Mouse (Mus musculus) monocyte, adult 5-6 weeks (primary cell): ENCODE results near the gene Ankrd63. TPM values are rescaled to one million over a fixed set of nuclear protein-coding genes. Genes with fewer than 3 reads are reported as not detected.
"Not testable (repeated sequence)": the region's sequence is repeated elsewhere in the genome, so short reads cannot be mapped to it uniquely, and the experiment has no call there.

Experiments used
- ATAC-seq: fragments of 153-309, 156-312 bp; replicated peaks from 2 replicates; pipeline ENCODE4 v1.8.0; 2017; ENCODE audit warnings: mild to moderate bottlenecking; ENCODE audit not compliant: low TSS enrichment, insufficient number of reproducible peaks, severe bottlenecking, poor library complexity, low FRiP score
- total RNA-seq: library from RNA; stranded (forward); fragments of 200-1000, 200-491, 200-594 nt; gene quantifications from 3 replicates; pipeline ENCODE4 v1.2.3, GENCODE M21; 2017

The Ankrd63 gene
- total RNA-seq, 1 experiment from 2014 or later, result not detected

DNA sequence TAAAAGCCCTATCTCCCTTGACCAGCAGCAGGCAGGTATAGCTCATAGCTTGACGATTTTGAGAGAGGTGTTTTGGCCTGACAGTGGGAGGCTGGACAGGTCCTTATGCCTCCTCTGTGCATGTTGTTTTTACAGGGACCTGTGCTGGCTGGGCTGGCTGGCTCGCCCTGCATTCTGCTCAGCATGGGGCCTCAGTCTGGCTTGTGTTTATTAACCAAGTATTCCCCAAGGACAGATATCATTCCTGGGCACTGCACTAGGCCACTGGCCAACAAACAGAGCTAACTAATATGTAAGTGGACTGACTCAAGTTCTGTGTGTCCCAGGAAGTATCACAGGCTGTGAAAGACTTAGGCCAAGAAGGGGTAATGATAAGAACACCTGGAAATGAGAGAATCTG, 34.0 kb downstream of the Ankrd63 start:
- no peak for ATAC-seq

DNA sequence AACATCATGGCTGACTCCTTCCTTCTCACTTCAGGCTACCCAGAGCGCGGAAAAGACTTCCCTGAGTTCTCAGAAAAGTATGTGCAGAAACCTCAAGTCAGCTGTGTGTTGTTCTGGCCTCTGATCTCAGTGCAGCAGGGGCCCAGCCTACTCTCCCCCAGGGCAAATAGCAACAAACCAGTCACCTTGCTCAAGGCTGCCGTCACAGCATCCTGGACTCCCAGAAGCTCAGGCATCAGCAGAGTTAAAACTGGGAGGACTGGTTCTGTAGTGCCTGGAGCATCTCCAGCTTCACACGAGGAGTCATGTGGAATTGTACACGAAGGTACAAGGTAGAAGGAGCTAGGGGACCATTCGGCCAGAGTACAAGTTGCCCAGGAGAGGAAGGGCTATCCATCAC, 34.5 kb downstream of the Ankrd63 start:
- no peak for ATAC-seq

DNA sequence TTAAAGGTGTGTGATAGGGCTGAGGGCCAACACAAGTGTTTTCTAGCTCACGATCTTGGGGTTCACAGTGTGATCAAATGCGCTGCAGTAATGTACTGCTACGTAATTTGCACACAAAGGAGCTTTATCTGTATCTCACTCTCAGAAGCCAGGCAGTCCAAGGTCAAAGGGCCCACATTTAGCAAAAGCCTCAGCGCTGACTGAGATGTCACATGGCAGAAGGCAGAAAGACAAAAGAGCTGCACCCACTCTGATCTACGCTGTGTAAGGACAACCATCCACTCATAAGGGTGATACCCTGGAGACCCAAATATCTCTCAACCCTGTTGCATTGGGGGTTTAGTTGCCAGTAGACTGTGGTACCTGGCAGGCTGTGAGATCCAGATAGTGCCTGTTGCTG, 36.6 kb downstream of the Ankrd63 start:
- ATAC-seq, result no peak

DNA sequence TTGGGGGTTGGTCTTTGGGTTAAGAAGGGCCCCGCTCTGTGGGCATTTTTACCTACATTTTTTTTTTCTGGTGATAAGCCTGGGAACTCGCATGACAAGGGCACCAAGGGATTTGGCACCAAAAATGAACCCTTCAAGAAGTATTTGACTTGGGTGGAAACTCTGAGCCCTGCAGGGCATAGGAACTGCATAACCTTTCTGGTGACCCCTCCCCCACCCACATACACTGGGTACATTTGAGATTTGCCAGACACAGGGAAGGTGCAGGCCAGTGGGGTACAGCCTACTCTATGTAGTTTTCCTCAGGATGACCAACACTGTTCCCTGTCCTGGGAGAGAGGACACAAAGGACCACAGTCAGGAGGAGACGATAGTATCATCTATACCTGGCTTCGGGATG, 38.1 kb downstream of the Ankrd63 start:
- ATAC-seq, result no peak

DNA sequence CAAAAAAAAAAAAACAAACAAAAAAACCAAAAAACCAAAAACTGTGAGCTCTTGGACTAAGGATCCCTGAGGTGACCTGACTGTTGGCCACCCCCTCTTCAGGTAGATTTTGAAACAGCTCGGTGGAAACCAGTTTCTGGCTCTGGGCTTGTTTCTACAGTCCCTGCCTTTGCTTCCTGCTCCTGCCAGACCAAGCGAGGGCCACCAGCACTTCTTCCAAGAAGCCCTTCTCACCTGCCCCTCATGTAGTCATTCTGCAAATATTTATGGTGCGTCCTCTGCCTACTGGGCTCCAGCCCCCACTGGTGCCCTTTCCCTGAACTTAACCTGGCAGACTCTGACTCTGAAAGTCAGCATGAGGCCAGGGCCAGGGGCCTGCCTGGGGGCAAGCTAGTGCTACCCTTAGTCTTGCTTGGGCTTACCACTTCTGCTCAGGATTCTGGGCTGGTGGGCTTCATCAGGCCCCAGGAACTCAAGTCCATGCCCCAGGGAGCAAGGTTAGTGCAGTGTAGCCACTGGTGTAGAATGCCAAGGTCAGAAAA, 38.7 kb downstream of the Ankrd63 start:
- no peak for ATAC-seq

DNA sequence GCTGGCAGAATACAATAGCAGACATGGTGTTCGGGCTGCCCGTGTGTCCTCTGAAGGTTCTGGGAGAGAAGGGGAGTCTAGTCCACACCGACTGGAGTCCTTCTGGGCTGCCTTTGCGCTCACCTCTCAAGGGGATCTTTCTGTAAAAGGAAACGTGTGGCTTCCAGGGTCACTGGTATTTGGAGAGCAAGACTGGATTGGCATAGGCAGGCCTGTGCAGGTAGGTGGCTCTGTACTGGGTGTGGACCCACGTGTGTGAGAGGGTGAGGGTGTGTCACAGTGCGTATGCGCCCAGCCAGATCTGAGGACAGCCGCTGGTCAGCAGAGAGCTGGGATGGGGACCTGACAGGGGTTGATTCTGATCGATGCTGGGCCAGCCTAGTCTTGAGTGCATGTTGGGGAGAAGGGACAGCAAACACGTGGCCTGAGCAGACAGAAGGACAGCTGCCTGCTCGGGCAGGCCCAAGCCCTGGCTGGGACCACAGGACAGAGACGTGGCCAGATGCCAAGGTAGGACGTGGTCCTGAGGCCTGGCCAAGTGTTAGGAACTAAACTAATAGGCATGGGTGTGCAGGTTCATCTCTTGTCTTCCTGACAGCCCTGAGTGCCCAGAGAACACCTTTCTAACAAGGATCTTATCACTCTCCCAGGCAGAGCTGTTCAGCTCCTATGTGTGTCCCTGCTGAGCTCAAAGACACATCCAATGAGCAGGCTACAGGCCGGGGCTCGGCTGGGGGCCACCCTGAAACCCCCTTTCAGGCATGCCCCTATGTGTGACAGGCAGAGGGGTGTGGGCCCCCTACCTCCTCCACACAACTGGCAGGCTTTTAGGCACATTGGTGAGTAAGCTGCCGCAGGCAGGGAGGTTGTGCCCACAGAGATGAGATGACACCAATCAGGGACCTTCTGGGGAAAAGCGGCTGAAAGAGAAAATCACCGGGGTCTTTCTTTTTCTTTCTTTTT, 39.7 kb downstream of the Ankrd63 start:
- ATAC-seq, result no peak

DNA sequence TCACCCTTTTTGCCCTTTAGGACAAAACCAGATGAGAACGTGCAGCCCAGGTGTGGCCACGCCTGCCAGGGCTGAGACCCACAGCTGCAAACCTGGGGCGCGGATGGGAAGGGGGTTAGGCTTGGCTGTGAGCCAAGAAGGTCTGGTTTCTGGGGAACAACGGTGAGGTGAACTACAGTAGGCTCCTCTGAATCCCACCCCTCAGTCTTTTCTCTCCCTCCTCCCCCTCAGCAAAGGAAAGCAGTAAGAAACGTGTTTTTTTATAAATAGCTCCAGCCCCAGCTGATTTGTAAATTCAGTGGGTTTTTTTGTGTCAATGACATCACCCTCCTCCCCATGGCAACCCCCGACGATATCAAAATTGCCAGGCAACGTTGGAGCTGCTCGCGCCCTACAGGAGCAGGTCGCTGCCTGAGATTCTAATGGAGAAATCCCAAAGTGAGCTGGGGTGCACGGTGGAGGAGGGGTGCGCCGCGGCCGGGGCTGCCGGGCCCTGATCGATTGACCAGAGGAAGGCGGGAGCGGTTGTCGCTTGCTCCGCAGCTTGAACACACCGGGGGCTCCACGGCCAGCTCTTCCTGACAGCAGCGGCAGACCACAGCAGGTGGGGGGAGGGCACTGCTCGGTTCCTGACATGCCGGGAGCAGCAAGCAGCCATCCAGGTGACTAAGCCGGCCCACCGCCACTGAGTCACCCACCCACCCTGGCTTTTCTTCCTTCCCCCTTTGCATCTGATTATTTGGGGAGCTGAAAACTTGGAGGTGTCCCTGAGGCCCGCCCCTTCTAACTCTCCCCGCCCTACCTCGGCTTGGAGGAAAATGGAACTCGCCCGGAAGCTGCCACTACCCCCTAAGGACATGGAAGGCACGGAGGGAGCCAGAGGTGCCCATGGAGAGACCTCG, 40.6 kb downstream of the Ankrd63 start, which contains the start of gene Pak6:
Gene Pak6 (plus strand): TSS at position 402 of the 902 bp plus-strand sequence.
- ATAC-seq, result no peak

DNA sequence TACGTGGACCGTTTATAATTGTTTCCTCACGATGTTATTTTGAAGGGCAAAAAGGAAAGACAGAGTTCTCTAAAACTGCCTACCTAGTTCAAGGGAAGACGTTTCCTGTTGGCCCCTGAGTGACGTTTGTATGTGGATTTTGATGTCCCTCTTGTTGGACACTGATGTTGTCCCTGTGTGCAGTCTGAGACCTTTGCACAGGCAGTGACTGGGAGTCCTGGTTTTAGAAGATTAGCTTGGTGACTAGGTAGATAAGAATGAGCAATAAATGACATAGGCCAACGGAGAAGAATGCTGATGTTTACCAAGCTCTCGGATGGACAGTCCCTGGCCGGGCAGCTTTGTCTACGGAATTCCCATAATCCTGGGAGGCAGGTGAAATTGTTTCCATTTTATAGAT, 41.9 kb downstream of the Ankrd63 start:
- no peak for ATAC-seq

DNA sequence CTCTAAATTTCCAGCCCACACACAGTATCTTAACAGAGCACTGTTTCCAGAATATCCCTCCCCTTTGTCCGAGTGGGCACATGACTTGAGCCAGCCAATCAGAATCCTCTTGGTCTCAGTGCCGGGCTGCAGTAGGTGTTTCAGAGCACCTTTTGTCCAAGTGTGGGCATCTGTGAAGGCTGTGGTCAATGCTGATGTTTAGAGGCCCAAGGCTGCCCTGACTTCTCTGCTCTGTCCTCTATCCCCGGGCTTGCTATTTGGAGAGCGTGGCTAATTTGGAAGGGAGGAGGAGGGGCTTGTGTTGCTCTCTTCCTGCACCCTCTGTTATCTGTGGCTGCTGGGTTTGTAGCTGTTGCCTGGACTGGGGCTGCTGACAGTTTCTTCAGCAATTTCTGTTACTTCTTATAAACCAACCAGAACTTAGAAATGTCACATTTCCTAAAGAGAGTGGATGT, 43.7 kb downstream of the Ankrd63 start:
- ATAC-seq, result no peak

DNA sequence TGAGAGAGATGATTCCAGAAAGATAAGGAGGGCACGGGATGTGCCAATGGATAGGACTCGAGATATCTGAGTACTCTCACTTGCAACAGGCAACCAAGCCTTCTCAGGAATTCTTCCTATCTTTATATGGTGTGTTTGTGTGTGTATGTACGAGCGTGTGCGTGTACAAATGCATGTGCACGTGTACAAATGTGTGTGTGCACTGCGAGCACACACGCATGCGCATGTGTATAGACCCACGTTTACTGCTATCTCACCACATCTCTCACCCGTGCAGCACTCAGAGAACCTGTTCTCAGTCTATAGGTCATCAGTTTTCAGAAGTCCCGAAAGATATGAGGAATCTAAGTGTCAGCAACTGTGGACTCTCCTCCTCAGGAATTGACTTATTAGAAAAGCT, 44.3 kb downstream of the Ankrd63 start:
- ATAC-seq, result no peak

DNA sequence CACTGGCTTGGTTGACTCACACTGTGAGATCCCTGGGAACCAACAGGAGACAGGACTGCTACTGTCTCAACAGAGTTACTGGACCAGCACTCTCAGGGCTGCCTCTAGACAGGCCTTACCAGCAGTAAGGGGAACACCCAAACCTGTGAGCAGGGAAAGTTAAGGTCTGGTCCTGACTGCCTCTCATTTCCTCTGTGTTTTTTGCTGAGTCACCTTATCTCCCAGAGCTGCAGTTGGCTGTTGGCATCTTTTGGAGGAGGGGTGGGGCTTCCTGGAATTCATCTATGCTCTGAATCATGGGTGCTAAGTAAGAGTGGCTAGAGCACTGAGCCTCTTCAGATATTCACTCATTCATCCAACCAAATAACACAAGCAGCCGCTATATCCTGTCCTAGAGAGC, 44.7 kb downstream of the Ankrd63 start:
- ATAC-seq, result no peak

DNA sequence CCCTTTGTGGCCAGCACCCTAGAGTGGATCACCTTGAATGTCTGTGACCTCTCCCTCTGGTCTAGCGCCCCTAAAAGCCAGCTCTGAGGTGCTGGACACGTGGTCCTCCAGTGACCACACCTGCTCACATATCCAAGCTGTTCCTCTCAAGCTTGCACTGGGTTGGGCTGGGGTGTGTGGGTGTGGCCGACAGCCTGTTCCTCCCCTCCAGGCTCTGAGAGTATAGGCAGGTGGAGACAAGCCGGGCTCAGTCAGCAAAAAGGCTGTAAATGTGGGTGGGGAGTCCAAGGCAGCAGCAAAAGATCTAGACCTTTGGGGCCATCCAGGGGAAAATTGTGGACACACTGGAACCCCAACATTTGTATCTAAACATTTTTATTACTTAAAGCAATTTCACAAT, 45.3 kb downstream of the Ankrd63 start:
- no peak; the same call in 1 of the 2 replicates for ATAC-seq

DNA sequence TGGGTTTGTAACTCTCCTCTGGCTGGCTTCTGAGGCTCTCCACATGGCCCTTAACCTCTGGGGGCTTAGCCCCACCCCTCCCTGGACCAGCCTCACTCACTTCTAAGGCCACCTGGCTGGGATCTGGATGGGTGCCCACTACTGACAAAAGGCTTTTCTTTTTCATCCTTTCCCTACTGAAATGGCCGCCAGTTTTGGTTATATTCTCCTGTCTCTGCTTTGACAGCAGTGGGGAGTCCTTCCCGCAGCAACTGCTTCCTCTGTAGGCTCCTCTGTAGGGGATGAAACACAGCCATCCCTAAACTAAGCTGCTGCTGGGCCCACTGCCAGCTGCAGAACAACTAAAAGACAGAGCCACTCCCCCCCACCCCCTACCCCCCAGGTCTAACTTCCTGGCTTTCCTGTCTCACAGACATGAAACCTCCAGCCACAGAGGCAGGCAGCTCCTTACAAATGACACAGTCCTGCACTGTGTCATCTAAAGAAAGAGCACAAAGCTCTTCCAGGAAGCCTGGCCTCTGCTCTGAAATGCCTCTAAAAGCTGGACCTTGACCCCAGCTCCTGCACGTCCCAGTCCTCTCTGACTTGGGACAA, 47.0 kb downstream of the Ankrd63 start:
- ATAC-seq, result no peak

DNA sequence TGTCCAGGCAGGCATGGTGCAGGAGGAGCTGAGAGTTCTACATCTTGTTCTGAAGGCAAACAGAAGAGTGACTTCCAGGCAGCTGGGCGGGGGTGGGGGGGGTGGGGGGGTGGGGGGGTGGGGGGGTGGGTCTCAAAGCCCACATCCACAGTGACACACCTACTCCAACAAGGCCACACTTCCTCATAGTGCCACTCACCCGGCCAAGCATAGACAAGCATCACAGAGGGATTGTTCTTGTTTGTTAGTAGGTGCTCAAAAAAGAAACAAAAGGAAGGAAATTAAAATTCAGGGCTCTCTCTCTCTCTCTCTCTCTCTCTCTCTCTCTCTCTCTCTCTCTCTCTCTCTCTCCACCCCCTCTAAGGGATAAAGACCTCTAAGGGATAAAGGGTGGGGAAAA, 53.1 kb downstream of the Ankrd63 start:
- ATAC-seq, result not testable (repeated sequence)

Other genes with a start within 250 kb of the Ankrd63 start
- gene Srp14, start 224.3 kb downstream of the Ankrd63 start, total RNA-seq, result 189 to 249 TPM (median 241 TPM) in 3 replicates
- gene Bmf, start 154.3 kb downstream of the Ankrd63 start, total RNA-seq, result 21.5 to 42.1 TPM (median 35.4 TPM) in 3 replicates
- gene Bub1b, start 105.8 kb downstream of the Ankrd63 start, total RNA-seq, result 9.5 to 15.1 TPM (median 11.3 TPM) in 3 replicates
- gene Pak6, start 40.7 kb downstream of the Ankrd63 start, total RNA-seq, result 0.21 TPM in 1 of 3 replicates, not detected in the others
- 32.8 to 44.3 TPM (median 36.3 TPM) in 3 replicates for gene Plcb2, start 24.5 kb upstream of the Ankrd63 start, total RNA-seq
- 14.5 to 23.9 TPM (median 19.3 TPM) in 3 replicates for gene Inafm2, start 41.8 kb upstream of the Ankrd63 start, total RNA-seq
- 0.10 to 0.19 TPM in 2 of 3 replicates, not detected in the other for gene Ccdc9b, start 58.7 kb upstream of the Ankrd63 start, total RNA-seq
- not detected in 3 replicates for gene Phgr1, start 68.8 kb upstream of the Ankrd63 start, total RNA-seq
- not detected in 3 replicates for gene Disp2, start 75.8 kb upstream of the Ankrd63 start, total RNA-seq
- 6.5 to 23.1 TPM (median 15.4 TPM) in 3 replicates for gene Knstrn, start 110.0 kb upstream of the Ankrd63 start, total RNA-seq
- gene Ivd, start 158.0 kb upstream of the Ankrd63 start, total RNA-seq, result 9.5 to 16.2 TPM (median 13.5 TPM) in 3 replicates
- 5.6 to 11.9 TPM (median 9.6 TPM) in 3 replicates for gene Bahd1, start 196.4 kb upstream of the Ankrd63 start, total RNA-seq
- 2.7 to 4.7 TPM in 2 of 3 replicates, not detected in the other for gene Chst14, start 222.5 kb upstream of the Ankrd63 start, total RNA-seq